Mouse (Mus musculus) kidney, adult 18-20 months (tissue): Measurements from ENCODE around the gene Slc18a2.

Experiments used
- DNase-seq: peaks from one replicate; pipeline ENCODE4 v3.0.0; 2021

The Slc18a2 gene

DNA sequence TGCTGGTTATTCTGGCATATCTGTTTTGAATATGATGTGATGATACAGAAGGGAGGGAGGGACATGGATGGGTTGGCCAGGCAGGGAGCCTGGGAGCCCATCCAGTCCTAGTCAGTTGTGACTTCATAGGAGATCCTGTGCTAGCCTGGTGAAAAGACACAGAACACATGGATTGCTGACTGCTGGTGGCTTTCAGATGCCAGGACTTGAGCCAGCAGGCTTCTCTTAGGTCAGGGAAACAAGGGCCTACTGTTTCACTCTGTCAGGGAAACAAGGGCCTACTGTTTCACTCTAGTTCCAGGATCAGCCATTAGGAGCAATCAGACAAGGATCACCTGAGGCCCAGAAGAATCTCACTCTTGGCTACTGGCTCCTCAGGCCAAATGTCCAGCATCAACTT lies 20.1 kb downstream of the Slc18a2 start:
- no peak for DNase-seq

DNA sequence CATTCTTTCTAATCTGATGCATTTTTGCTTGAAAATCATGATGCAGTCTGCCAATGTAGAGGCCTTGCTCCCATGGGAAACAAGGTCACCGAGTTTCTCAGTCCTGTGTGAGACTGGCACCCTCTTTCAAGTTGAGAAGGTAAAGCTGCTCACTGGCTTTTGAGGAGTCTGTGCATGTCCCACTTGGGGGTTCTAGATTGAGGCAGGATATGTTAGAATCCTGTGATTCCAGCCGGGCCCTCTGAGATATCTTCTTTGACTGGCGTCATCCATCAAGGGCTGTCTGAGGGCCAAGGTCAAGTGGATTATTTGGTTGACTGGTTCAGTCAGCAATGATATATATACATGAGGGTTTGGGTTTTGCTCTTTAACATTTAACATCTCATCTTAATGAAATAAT lies 21.3 kb downstream of the Slc18a2 start:
- no peak for DNase-seq

DNA sequence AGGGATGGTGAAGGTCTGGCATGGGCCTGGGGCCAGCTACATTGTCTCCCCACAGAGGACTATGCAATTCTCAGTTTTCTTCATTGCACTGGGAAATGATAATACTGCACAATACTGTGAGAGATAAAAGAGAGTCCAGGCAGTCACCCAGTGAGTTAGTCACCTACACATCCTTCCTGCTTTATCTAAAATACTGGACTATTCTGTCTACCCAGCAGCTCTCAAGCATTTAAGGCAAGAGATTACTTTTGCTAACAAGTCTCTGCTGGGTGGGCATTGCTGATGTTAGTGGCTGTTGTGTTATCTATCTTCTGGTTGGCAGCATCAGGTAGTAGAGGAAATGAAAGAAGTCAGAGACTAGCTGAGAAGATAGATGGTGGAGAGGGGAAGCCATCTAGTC lies 28.3 kb downstream of the Slc18a2 start:
- no peak for DNase-seq

DNA sequence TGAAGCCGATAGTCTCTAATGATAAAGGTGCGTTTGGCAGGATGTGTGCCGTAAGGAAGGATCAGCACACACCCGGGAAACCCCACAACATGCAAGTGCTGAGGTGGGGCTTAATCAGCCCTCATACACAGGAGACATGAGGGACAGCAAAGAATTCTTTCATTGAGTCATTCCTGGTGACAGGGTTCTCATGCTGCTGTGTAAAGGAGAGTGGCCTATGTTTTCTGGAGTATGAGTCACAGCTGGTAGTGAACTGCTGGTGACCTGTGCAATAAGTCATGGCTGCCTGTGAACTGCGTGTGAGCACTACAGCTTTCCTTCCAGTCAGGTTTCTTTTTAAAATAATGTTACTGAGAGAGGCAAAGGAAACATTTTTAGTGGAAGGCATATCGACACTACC lies 29.1 kb downstream of the Slc18a2 start:
- DNase-seq = no peak

DNA sequence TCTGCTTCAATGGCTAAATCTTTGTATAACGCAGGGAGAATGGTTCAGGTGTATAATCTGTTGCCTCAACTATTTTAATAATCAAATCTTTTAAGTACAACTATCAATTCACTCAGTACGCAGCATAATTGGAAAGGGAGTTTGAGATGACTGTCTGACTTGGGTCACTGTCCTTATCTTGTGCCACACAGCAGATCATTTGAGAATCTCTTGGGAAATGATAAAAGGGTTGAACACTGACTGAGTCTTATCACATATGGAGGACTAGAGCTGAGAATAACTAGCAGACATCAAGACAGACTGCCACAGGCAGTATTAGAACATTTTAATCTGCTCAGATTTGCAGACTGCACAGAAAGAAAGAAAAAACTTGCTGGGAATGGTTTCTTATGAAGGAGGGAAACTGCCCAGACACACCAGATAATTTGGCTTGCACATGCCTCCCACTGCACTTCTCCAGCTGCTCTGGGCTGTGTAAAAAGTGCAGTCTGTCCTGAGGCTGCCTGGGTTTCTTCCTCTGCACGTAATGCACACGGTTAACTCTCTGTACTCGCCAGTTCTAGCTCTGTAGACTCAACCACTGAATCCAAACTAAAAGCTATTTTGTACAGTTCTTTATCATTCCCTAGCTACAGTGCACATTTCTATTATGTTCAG lies 31.6 kb downstream of the Slc18a2 start:
- DNase-seq = no peak

DNA sequence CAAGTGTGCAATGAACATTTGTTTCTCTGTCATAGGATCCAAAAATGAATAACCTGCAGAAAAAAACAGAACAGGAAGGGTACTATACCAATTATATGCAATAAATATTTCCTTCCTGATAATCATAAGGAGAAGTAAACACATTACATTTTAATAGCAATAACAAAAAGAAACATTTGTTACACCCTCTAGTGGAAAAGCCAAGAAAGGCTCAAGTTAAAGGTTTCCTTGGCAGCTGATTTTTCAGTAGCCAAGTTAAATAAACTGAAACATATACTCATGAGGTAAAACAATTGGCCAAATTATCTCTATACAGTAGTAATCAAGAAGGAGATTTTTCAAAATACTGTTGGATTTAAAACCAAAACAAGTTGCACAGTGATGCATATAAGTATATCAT lies 54.6 kb downstream of the Slc18a2 start:
- DNase-seq = no peak

DNA sequence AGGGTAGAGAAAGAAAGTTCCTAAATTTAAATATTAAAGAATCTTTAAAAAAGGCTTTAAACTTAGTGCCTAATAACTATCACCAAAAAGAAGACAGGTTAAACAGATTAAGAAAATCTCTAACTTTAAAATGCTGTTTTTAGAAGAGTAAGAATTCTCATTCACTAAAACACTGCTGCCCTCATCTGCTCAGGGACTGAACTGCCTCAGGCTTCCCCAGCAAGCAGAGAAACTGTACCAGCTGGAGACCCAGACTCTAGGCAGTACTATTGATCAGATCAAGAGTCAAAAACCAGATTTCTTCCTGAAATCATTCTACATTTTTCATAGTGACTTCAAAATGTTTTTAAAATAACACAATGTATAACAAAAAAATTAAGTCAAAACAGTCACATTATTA lies 55.9 kb downstream of the Slc18a2 start:
- DNase-seq = no peak

DNA sequence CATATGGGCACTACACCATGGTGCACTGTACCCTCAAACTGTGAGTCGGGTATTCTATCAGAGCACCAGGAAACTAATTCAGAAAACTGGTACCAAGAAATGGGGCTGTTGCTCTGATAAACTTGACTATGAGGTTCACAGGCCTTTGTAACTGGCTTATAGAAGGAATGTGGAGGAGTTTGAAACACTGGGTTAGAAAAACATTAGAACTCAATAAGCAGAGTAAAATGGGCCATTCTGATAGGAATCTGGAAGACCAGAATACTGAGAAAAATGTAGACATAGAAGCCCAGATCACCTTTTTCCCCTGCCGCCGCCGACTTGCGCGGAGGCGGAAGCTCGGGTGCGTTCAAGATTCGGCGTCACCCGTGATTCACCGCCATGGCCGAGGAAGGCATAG lies 61.3 kb downstream of the Slc18a2 start, which contains the start of gene Rps12-ps3:
Rps12-ps3 (plus strand) TSS at position 301 of the 400 bp plus-strand sequence.
- DNase-seq = no peak

DNA sequence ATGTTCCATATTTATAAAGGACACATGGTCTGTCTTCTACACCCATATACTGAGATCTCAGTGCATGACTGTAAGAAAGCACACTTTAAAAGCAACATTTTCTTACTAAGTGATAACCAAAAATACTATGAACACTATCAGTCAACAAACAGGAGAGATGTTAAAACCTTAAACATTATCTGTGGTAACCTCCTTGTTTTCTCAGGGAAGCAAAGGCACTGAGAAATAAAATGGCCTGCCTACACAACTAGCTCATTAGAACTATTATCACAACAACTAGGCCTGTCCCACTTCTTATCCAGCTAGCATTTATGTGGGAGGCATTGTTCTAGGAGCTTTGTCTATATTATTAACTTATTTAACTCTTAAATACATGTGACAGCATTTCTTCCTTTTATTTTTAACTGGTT lies 70.1 kb downstream of the Slc18a2 start:
- no peak for DNase-seq

DNA sequence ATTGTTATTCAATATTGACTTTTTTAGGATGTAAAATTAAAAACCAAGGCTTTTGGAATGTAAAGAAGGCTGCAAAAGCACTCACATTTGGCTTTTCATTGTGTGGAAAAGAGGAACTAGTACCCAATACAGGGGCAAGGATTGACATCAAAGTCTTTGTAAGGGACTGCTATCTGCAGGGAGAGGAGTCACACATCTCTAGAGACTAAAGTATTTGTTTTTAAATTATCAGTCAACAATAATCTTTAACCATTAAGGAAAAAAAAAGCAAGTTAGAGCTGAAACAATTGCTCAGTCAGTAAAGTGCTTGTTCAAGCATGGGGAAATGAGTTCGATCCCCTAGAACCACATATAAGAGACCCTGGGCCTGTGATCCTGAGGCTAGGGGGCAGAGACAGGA lies 76.0 kb downstream of the Slc18a2 start:
- DNase-seq = no peak

DNA sequence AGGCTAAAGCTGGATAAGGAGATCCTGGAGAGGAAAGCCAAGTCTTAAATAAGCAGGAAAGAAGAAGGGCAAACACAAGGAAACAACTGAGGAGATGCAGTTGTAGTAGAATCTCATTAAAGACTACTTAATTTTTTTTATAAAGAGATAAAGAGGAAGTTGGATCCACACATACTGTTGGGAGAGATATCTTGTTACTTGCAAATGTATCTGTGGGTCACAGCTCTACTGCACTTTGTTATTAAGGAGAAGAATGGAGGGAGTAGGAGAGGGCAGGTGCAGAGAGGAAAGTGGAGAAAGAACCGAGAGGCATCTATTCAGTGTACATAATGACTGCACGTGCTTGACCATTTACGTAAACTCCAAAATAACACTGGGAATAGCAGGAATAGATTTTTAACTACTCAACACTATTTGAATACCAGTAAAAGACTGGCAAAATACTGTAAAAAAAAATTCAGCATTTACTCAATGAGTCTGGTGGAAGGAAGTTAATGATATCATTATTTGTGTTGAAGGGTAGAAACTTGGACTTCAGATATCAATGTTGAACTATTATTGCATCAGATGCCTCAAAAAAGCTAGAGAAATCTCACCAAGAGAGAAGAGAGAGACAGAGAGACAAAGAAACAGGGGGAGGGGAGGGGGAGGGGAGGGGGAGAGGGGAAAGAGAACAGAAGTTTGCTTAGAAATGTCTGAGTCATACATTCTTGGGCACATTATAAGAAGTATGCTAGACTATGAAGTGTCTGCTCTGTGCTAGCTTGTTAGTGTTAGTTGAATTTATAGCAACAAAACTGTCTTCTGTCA lies 77.4 kb downstream of the Slc18a2 start:
- DNase-seq = no peak

DNA sequence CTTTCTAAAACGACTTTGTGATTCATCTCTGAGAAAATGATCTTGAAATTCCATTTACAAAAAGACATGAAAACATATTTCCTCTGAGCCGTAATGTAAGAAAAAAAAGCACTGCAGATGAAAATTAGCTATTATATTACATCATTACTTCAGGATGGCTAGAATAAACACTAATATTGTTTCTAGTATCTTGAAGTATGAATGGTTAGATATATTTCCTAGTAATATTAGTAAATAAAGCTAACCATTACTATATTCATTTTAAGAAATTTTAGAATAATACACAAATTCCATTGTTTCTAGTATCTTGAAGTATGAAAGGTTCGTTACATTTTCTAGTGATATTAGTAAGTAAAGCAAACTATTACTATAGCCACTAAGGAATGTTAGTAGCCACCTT lies 79.2 kb downstream of the Slc18a2 start:
- DNase-seq = no peak

DNA sequence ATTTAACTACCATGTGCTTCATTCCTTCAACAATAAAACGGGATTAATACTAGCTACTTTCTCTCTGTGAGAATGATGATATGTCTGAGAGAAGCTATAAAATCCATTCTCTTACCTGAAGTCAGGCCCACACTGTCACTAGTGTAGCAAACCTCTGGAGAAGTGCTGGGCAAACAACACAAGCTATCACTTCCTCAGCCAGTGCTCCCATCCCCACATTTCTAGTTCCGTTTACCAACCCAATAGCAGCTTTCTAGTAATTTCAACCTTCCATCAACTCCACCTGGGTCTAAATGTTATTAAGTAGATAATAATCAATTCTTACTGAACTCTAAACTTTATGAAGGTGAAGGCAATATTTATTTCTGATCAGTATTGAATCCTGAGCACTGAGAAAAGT lies 82.3 kb downstream of the Slc18a2 start:
- DNase-seq = no peak

DNA sequence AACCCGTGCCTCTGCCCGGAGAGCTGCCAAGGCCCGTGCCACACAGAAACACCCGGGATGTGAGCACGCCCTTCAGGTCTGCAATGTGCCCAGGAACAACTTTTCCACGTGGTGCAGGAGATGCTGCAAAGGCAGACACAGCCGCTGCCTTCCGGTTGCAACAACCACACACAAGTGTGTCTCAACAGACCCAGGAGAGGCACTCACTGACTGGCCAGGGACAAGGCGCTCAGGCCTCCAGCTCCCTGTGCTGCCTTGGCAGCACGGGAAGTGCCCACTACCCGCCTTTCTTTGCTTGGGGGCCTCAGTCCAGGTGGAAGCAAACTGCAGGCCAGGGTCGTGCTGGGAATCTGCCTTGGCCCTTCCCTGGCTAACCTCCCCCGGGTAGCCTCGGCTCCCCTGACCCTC lies 83.6 kb downstream of the Slc18a2 start:
- peak; percentile 41 for DNase-seq

DNA sequence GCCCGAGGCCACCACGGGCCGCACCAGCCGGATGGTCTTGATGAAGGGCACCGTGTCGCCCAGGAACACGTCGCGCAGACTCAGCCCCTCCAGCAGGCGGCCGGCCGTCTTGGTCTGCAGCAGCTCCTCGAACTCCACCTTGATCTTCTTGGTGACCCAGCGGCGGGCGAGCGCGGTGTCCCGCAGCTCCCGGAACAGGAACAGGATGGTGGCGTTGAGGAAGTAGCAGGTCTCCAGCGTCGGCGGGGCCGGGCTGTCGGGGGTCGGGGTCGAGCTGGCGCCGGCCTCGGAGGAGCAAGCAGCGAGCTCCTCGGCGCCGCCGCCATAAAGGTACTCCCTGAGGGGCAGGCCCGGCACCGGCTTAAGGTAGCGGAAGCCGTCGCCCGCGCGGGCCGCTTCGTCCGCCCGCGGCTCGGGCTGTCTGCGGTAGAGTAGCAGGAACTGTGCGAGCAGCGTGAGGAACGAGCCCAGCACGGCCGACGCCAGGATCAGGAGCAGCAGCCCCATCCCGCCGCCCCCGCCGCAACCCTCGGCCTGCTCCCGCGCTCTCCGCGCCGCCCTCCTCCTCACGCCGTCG lies 84.5 kb downstream of the Slc18a2 start:
- peak; percentile 71 for DNase-seq
